Mouse (Mus musculus) midbrain, embryonic 14.5 days (tissue): Measurements from ENCODE around the gene Gnb3. TPM values are rescaled to one million over a fixed set of nuclear protein-coding genes. Genes with fewer than 3 reads are reported as not detected.

Source experiments
- ATAC-seq: fragments of 200-750 bp; cut with Nextera tagmentation; 2 replicates; pipeline ENCODE4 v1.8.0; 2017; ENCODE audit warnings: moderate number of reproducible peaks, moderate library complexity; ENCODE audit not compliant: low FRiP score, low TSS enrichment
- DNase-seq: peaks from one replicate; pipeline ENCODE4 v3.0.0-alpha.2; 2015
- H3K27ac ChIP-seq: fragments of 300-500 bp; sonication (generic); replicated peaks from 2 replicates; pipeline ENCODE4 v1.5.1; 2014; ENCODE audit warnings: mild to moderate bottlenecking, low read depth, low read length, moderate library complexity
- H3K27me3 ChIP-seq: fragments of 300-500 bp; sonication (generic); 2 replicates; pipeline ENCODE4 v1.6.1; 2014; ENCODE audit warnings: low read length, control low read depth, mixed read lengths; ENCODE audit not compliant: control insufficient read depth, insufficient read depth
- H3K36me3 ChIP-seq: fragments of 300-500 bp; sonication (generic); 2 replicates; pipeline ENCODE4 v1.6.1; 2014; ENCODE audit warnings: low read length, control low read depth; ENCODE audit not compliant: control insufficient read depth, insufficient read depth
- H3K4me1 ChIP-seq: fragments of 300-500 bp; sonication (generic); 2 replicates; pipeline ENCODE4 v1.6.1; 2014; ENCODE audit warnings: mild to moderate bottlenecking, antibody characterized with exemption, low read length, control low read depth; ENCODE audit not compliant: control insufficient read depth, insufficient read depth
- H3K4me2 ChIP-seq: fragments of 300-500 bp; sonication (generic); 2 replicates; pipeline ENCODE4 v1.6.1; 2014; ENCODE audit warnings: mild to moderate bottlenecking, low read length, moderate library complexity
- H3K4me3 ChIP-seq: fragments of 300-500 bp; sonication (generic); replicated peaks from 2 replicates; pipeline ENCODE4 v1.5.1; 2014; ENCODE audit warnings: low read depth, low read length
- H3K9ac ChIP-seq: fragments of 300-500 bp; sonication (generic); replicated peaks from 2 replicates; pipeline ENCODE4 v1.6.1; 2014; ENCODE audit warnings: mild to moderate bottlenecking, low read length, moderate library complexity
- H3K9me3 ChIP-seq: fragments of 300-500 bp; sonication (generic); 2 replicates; pipeline ENCODE4 v1.6.1; 2016; ENCODE audit warnings: low read length, control low read depth, mixed read lengths; ENCODE audit not compliant: control insufficient read depth
- WGBS: fragments of 180-500 bp; shearing (Covaris S2); extraction: QIAGEN DNeasy Blood & Tissue Kit; methylation state at CpG from one replicate; pipeline ENCODE4 v1.1.7; 2014; 5-methylcytosine and 5-hydroxymethylcytosine counted together
- polyA plus RNA-seq: library from polyadenylated mRNA; unstranded; fragments of >200 nt; fragmentation: Nextera tagmentation; extraction: Ambion mirVana; gene quantifications from 2 replicates; pipeline ENCODE4 v1.2.1, GENCODE M21; 2014

Gene Gnb3
- polyA plus RNA-seq, 1 experiment from 2014 or later = 4.5 TPM

GRCm38 (mm10) chr6:124860511-124860910, 20.4 kb upstream of the Gnb3 start:
- WGBS = 68% methylated on average over 9 of the region's 9 CpGs
- H3K4me2 ChIP-seq = peak overlapping the region; percentile 70
- peaks cover 59% of the 10 kb centered on the region for H3K4me1 ChIP-seq
- ATAC-seq (no peak), DNase-seq (no peak)
- H3K9ac ChIP-seq = peak overlapping the region; percentile 91
- H3K9me3 ChIP-seq = no peaks in the 10 kb centered on the region
- no peaks in the 10 kb centered on the region for H3K27me3 ChIP-seq
- peak overlapping the region; percentile 14; the same call in 1 of the 2 replicates for H3K4me3 ChIP-seq
- peaks cover 20% of the 10 kb centered on the region for H3K36me3 ChIP-seq
- H3K27ac ChIP-seq = peak overlapping the region; percentile 96

- Histone ChIP-seq H3K36me3 (peaks cover 20% of the 10 kb centered on the region), H3K27ac (peak overlapping the region; percentile 96), H3K4me1 (peaks cover 53% of the 10 kb centered on the region), H3K9me3 (no peaks in the 10 kb centered on the region), H3K27me3 (no peaks in the 10 kb centered on the region), H3K4me3 (peak overlapping the region; percentile 14), H3K4me2 (peak overlapping the region; percentile 70), H3K9ac (peak overlapping the region; percentile 47)
- ATAC-seq = no peak
- WGBS = 5% methylated on average over 12 of the region's 12 CpGs
- DNase-seq = peak; percentile 92
Observed at GRCm38 (mm10) chr6:124859725-124860124, 19.6 kb upstream of the Gnb3 start.

DNA sequence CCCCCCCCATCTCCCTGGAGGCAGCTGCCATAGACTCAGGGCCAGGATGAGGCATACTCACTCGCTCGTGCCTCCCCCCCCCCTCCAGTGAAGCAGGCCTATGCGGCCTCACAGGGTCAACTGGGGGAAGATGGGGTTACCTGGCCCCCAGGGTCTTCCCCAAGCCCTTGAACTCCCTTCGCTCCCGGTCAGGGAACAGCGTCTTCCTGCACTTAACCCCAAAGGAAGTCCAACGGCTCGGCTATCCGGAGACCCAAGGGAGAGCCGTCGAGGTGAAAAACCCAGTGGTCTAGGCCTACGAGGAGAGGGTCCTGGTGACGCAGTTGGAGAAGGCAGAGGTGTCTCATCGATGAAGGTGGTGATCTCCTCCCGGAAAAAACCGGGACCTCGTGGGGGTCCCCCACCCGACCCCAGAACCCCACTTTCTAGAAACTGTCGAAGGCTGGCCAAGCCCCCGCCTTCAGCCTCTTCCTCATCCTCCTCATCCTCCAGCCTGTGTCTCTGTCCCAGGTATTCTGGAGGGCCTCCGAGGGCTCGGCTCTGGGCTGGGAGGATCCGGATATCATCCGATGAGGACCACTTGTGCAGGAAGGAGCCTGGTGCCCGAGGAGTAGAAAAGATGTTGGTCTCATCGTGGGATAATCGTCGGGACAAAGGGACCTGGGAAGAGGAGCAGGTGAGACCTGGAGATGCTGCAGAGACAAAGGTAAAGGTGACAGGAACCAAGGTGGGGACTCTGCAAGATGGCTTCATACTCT, 18.7 kb upstream of the Gnb3 start:
- Histone ChIP-seq H3K9ac (no peak overlapping the region), H3K27ac (0 out of 2 replicates have a peak overlapping the region, but pooled peaks have one; percentile 98), H3K9me3 (no peaks in the 10 kb centered on the region), H3K4me1 (peaks cover 46% of the 10 kb centered on the region), H3K4me3 (no peak overlapping the region), H3K27me3 (no peaks in the 10 kb centered on the region), H3K36me3 (peaks cover 23% of the 10 kb centered on the region), H3K4me2 (peak overlapping the region; percentile 82)
- WGBS = 80% methylated on average over 27 of the region's 28 CpGs
- DNase-seq (no peak), ATAC-seq (no peak)

DNA sequence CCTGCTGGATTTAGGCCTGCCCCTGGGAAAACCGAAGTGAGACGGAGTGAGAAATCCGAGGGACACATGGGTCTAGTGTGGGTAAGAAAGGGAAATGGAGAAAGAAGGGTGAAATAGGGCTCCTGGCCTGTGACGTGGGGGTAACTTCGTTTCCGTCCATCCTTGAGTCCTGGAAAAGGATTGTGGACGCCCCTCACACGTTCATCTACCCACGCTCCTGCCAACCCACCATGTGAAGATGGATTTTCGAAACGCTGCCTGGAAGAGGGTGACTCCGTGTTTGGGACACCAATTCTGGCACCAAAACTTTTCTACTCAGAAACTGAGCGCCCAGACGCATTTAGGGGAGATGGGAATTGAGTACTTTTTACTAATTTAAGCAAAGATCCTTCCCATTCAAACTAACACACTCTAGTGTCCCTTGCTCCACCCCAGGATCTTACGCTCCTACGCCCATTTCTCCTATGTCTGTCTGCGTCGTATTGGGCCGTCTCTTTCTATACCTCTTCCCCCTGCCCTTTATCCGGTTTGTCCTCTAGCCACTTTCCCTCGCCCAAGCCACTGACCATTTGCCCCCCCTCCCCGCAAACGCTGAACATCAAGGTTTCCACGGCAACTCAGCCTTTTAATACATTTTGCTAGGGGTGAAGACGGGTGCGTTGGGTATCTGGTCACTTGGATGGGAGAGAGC, 17.9 kb upstream of the Gnb3 start:
- peaks cover 43% of the 10 kb centered on the region for H3K4me1 ChIP-seq
- 22% methylated on average over 26 of the region's 26 CpGs for WGBS

DNA sequence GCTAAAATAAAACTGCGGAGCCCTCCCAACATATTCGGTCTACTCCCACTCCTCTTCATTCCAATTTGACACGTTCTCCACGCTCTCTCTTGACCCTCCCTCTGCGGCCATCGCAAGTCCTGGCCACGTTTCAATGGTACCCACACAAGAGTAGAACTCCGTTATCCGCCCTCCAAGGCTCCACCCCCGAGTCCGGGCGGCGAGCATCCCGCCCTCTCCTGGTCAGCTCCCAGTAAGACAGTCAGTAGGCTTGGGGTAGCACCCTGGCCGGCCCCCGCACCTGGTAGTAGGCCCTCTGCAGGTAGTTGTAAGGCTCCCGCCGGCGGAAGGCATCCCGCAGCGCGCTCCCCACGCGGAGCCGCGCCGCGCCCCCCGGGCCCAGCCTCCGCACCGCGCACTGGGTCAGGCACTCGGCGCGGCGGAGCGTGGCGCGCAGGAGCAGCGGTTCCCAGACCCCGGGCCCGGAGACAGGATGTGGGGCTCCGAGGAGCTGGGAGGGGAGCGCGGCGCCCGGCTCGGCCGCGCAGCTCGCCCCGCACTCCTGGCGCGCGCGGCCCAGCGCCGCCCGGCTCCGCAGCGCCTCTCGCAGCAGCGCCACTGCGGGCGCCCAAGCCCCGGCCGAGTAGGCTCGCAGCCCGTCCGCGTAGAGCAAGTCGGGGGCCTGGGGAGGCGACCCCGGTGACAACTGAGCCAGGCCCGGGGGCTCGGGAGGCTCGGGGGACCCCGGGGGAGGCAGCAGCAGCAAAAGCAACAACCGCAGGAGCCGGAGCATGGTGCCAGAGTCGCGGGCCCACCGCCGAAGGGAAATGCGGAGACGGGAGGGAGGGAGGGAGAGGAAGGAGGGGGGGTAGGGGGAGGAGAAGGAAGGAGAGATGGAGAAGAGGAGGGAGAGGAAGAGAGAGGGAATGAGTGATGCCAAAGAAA, 17.1 kb upstream of the Gnb3 start, which contains the start of gene P3h3:
P3h3 (minus strand) TSS at position 837 of the 924 bp plus-strand sequence.
- H3K4me2 ChIP-seq = peak within 1 kb of the TSS; percentile 82
- ATAC-seq = peak; percentile 86
- peak within 1 kb of the TSS; percentile 98 for H3K27ac ChIP-seq
- H3K36me3 ChIP-seq = peaks cover 26% of the 10 kb centered on the region
- H3K4me1 ChIP-seq = peaks cover 35% of the 10 kb centered on the region
- H3K9me3 ChIP-seq = no peaks in the 10 kb centered on the region
- no peaks in the 10 kb centered on the region for H3K27me3 ChIP-seq
- DNase-seq = peak; percentile 92
- WGBS = under 1% methylated on average over 81 of the region's 86 CpGs
- H3K9ac ChIP-seq = peak within 1 kb of the TSS; percentile 90
- H3K4me3 ChIP-seq = peak within 1 kb of the TSS; percentile 66

More for the DNA sequence above, 17.9 kb upstream of the Gnb3 start:
- ATAC-seq (no peak), DNase-seq (no peak)
- peak overlapping the region; percentile 82 for H3K4me2 ChIP-seq
- H3K27me3 ChIP-seq = no peaks in the 10 kb centered on the region
- peak overlapping the region; percentile 90 for H3K9ac ChIP-seq
- no peaks in the 10 kb centered on the region for H3K9me3 ChIP-seq
- peaks cover 26% of the 10 kb centered on the region for H3K36me3 ChIP-seq
- peak overlapping the region; percentile 66 for H3K4me3 ChIP-seq
- H3K27ac ChIP-seq = peak overlapping the region; percentile 98

- Histone ChIP-seq H3K9me3 (no peaks in the 10 kb centered on the region), H3K36me3 (peaks cover 26% of the 10 kb centered on the region), H3K4me3 (peak overlapping the region; percentile 66), H3K4me1 (peaks cover 27% of the 10 kb centered on the region), H3K9ac (peak overlapping the region; percentile 90), H3K27me3 (no peaks in the 10 kb centered on the region), H3K4me2 (peak overlapping the region; percentile 82), H3K27ac (peak overlapping the region; percentile 98)
- WGBS = 8% methylated on average over 14 of the region's 14 CpGs
- DNase-seq = peak; percentile 88
- ATAC-seq = peak; percentile 73
Observed at GRCm38 (mm10) chr6:124856321-124856720, 16.2 kb upstream of the Gnb3 start.

- H3K27ac ChIP-seq = no peak overlapping the region
- DNase-seq = no peak
- no peak overlapping the region for H3K9ac ChIP-seq
- H3K9me3 ChIP-seq = no peaks in the 10 kb centered on the region
- no peak overlapping the region for H3K4me2 ChIP-seq
- no peak for ATAC-seq
- peaks cover 12% of the 10 kb centered on the region for H3K4me1 ChIP-seq
- WGBS = 77% methylated on average over 12 of the region's 12 CpGs
- H3K27me3 ChIP-seq = no peaks in the 10 kb centered on the region
- H3K4me3 ChIP-seq = no peak overlapping the region
- H3K36me3 ChIP-seq = peaks cover 18% of the 10 kb centered on the region; the same call in 1 of the 2 replicates
Observed at GRCm38 (mm10) chr6:124854647-124855046, 14.6 kb upstream of the Gnb3 start.

GRCm38 (mm10) chr6:124850535-124850934, 10.5 kb upstream of the Gnb3 start:
- H3K27ac ChIP-seq = no peak overlapping the region
- no peaks in the 10 kb centered on the region for H3K9me3 ChIP-seq
- peaks cover 15% of the 10 kb centered on the region for H3K36me3 ChIP-seq
- 60% methylated on average over 8 of the region's 8 CpGs for WGBS
- H3K4me2 ChIP-seq = no peak overlapping the region
- H3K27me3 ChIP-seq = no peaks in the 10 kb centered on the region
- no peaks in the 10 kb centered on the region; the same call in 1 of the 2 replicates for H3K4me1 ChIP-seq
- DNase-seq (no peak), ATAC-seq (no peak)
- H3K4me3 ChIP-seq = no peak overlapping the region
- no peak overlapping the region for H3K9ac ChIP-seq
